Mouse (Mus musculus): ENCODE measurements around the gene Bpifa6. TPM values are rescaled to one million over a fixed set of nuclear protein-coding genes. Genes with fewer than 3 reads are reported as not detected.

Gene Bpifa6
- polyA plus RNA-seq (2016; fragmentation: Nextera tagmentation; extraction: Ambion mirVana): not detected in 2 replicates

- no peak within 1 kb of the TSS for H3K4me3 ChIP-seq
- H3K36me3 ChIP-seq: no peaks in the 10 kb centered on the region
- WGBS: 90% methylated on average over 5 of the region's 5 CpGs
- no peak within 1 kb of the TSS for H3K27ac ChIP-seq (replicated peaks)
- no peaks in the 10 kb centered on the region for H3K27me3 ChIP-seq (ENCODE audit: low read depth, poor library complexity, severe bottlenecking)
- no peaks in the 10 kb centered on the region for H3K4me1 ChIP-seq
- no peaks in the 10 kb centered on the region for H3K9me3 ChIP-seq (replicated peaks)
- DNase-seq (ENCODE audit: low spot score): no peak
Measured at GRCm38 (mm10) chr2:153974582-153974981, at the start of gene Bpifa6. TSS of gene Bpifa6 (plus strand) at chr2:153974945.

- WGBS: 49% methylated on average over 3 of the region's 3 CpGs
- Histone ChIP-seq H3K27me3 (ENCODE audit: low read depth, poor library complexity, severe bottlenecking) (no peaks in the 10 kb centered on the region), H3K36me3 (no peaks in the 10 kb centered on the region), H3K4me3 (no peak overlapping the region), H3K4me1 (peaks cover 18% of the 10 kb centered on the region), H3K27ac (replicated peaks) (no peak overlapping the region), H3K9me3 (replicated peaks) (no peaks in the 10 kb centered on the region)
- DNase-seq (ENCODE audit: low spot score): peak; percentile 69
Measured at GRCm38 (mm10) chr2:153929871-153930413, 44.8 kb upstream of the Bpifa6 start.

GRCm38 (mm10) chr2:153931125-153931524, 43.6 kb upstream of the Bpifa6 start:
- Histone ChIP-seq H3K27ac (replicated peaks) (peak overlapping the region; percentile 33; the same call in 1 of the 2 replicates), H3K4me1 (peaks cover 18% of the 10 kb centered on the region), H3K27me3 (ENCODE audit: low read depth, poor library complexity, severe bottlenecking) (no peaks in the 10 kb centered on the region), H3K9me3 (replicated peaks) (no peaks in the 10 kb centered on the region), H3K4me3 (no peak overlapping the region), H3K36me3 (no peaks in the 10 kb centered on the region)
- WGBS: 65% methylated on average over 6 of the region's 6 CpGs
- no peak for DNase-seq (ENCODE audit: low spot score)

- Histone ChIP-seq H3K9me3 (replicated peaks) (no peaks in the 10 kb centered on the region), H3K36me3 (no peaks in the 10 kb centered on the region), H3K4me1 (peaks cover 14% of the 10 kb centered on the region), H3K4me3 (no peak overlapping the region), H3K27ac (replicated peaks) (no peak overlapping the region), H3K27me3 (ENCODE audit: low read depth, poor library complexity, severe bottlenecking) (no peaks in the 10 kb centered on the region)
- WGBS: 83% methylated on average over 6 of the region's 6 CpGs
- no peak for DNase-seq (ENCODE audit: low spot score)
Measured at GRCm38 (mm10) chr2:153933311-153933710, 41.4 kb upstream of the Bpifa6 start.

- Histone ChIP-seq H3K36me3 (no peaks in the 10 kb centered on the region), H3K4me1 (peaks cover 12% of the 10 kb centered on the region), H3K27me3 (ENCODE audit: low read depth, poor library complexity, severe bottlenecking) (no peaks in the 10 kb centered on the region), H3K27ac (replicated peaks) (no peak overlapping the region), H3K4me3 (no peak overlapping the region), H3K9me3 (replicated peaks) (no peaks in the 10 kb centered on the region)
- DNase-seq (ENCODE audit: low spot score): no peak
- 85% methylated on average over 6 of the region's 6 CpGs for WGBS
Measured at GRCm38 (mm10) chr2:153935348-153935747, 39.4 kb upstream of the Bpifa6 start.

- Histone ChIP-seq H3K27me3 (ENCODE audit: low read depth, poor library complexity, severe bottlenecking) (no peaks in the 10 kb centered on the region), H3K27ac (replicated peaks) (no peak within 1 kb of the TSS), H3K36me3 (no peaks in the 10 kb centered on the region), H3K9me3 (replicated peaks) (no peaks in the 10 kb centered on the region), H3K4me3 (no peak within 1 kb of the TSS), H3K4me1 (no peaks in the 10 kb centered on the region)
- DNase-seq (ENCODE audit: low spot score): no peak
- WGBS: 91% methylated on average over 5 of the region's 5 CpGs
Measured at GRCm38 (mm10) chr2:153937843-153938242, 36.9 kb upstream of the Bpifa6 start, which contains the start of gene Bpifb4. TSS of gene Bpifb4 (plus strand) at chr2:153938212.

GRCm38 (mm10) chr2:153943537-153943936, 31.2 kb upstream of the Bpifa6 start:
- no peak overlapping the region for H3K27ac ChIP-seq (replicated peaks)
- peaks cover 7% of the 10 kb centered on the region for H3K4me1 ChIP-seq
- H3K9me3 ChIP-seq (replicated peaks): no peaks in the 10 kb centered on the region
- H3K36me3 ChIP-seq: no peaks in the 10 kb centered on the region
- WGBS: 39% methylated on average over 3 of the region's 3 CpGs
- no peak overlapping the region for H3K4me3 ChIP-seq
- DNase-seq (ENCODE audit: low spot score): peak; percentile 54
- H3K27me3 ChIP-seq (ENCODE audit: low read depth, poor library complexity, severe bottlenecking): no peaks in the 10 kb centered on the region

GRCm38 (mm10) chr2:153944567-153944966, 30.2 kb upstream of the Bpifa6 start:
- H3K9me3 ChIP-seq (replicated peaks): no peaks in the 10 kb centered on the region
- peaks cover 7% of the 10 kb centered on the region for H3K4me1 ChIP-seq
- 91% methylated on average over 8 of the region's 8 CpGs for WGBS
- H3K27ac ChIP-seq (replicated peaks): no peak overlapping the region
- no peak for DNase-seq (ENCODE audit: low spot score)
- no peak overlapping the region for H3K4me3 ChIP-seq
- no peaks in the 10 kb centered on the region for H3K36me3 ChIP-seq
- H3K27me3 ChIP-seq (ENCODE audit: low read depth, poor library complexity, severe bottlenecking): no peaks in the 10 kb centered on the region

- Histone ChIP-seq H3K4me3 (no peak overlapping the region), H3K9me3 (replicated peaks) (no peaks in the 10 kb centered on the region)
- WGBS: 26% methylated on average over 6 of the region's 6 CpGs
Measured at GRCm38 (mm10) chr2:153952897-153953296, 21.8 kb upstream of the Bpifa6 start.

GRCm38 (mm10) chr2:153953836-153954235, 20.9 kb upstream of the Bpifa6 start:
- Histone ChIP-seq H3K9me3 (replicated peaks) (no peaks in the 10 kb centered on the region), H3K27me3 (ENCODE audit: low read depth, poor library complexity, severe bottlenecking) (no peaks in the 10 kb centered on the region), H3K4me1 (0 out of 2 replicates have a peak, but pooled peaks cover 4% of the 10 kb centered on the region), H3K27ac (replicated peaks) (no peak overlapping the region), H3K4me3 (peak overlapping the region; percentile 28), H3K36me3 (no peaks in the 10 kb centered on the region)
- peak; percentile 75 for DNase-seq (ENCODE audit: low spot score)
- WGBS: 8% methylated on average over 6 of the region's 6 CpGs

More at GRCm38 (mm10) chr2:153952897-153953296, 21.8 kb upstream of the Bpifa6 start:
- Histone ChIP-seq H3K27me3 (ENCODE audit: low read depth, poor library complexity, severe bottlenecking) (no peaks in the 10 kb centered on the region), H3K4me1 (0 out of 2 replicates have a peak, but pooled peaks cover 4% of the 10 kb centered on the region), H3K27ac (replicated peaks) (no peak overlapping the region), H3K36me3 (no peaks in the 10 kb centered on the region)
- DNase-seq (ENCODE audit: low spot score): peak; percentile 67

GRCm38 (mm10) chr2:153962821-153963331, 11.9 kb upstream of the Bpifa6 start:
- Histone ChIP-seq H3K4me3 (no peak overlapping the region), H3K4me1 (no peaks in the 10 kb centered on the region), H3K36me3 (no peaks in the 10 kb centered on the region), H3K27me3 (ENCODE audit: low read depth, poor library complexity, severe bottlenecking) (no peaks in the 10 kb centered on the region), H3K9me3 (replicated peaks) (no peaks in the 10 kb centered on the region), H3K27ac (replicated peaks) (no peak overlapping the region)
- DNase-seq (ENCODE audit: low spot score): no peak
- WGBS: 84% methylated on average over 4 of the region's 4 CpGs

- no peaks in the 10 kb centered on the region for H3K4me1 ChIP-seq
- H3K27ac ChIP-seq (replicated peaks): no peak overlapping the region
- H3K9me3 ChIP-seq (replicated peaks): no peaks in the 10 kb centered on the region
- no peaks in the 10 kb centered on the region for H3K27me3 ChIP-seq (ENCODE audit: low read depth, poor library complexity, severe bottlenecking)
- no peak for DNase-seq (ENCODE audit: low spot score)
- no peak overlapping the region for H3K4me3 ChIP-seq
- 100% methylated on average over 1 of the region's 1 CpGs for WGBS
- H3K36me3 ChIP-seq: no peaks in the 10 kb centered on the region
Measured at GRCm38 (mm10) chr2:153963334-153963733, 11.4 kb upstream of the Bpifa6 start.

GRCm38 (mm10) chr2:153970221-153970620, 4.5 kb upstream of the Bpifa6 start:
- no peak overlapping the region for H3K4me3 ChIP-seq
- H3K36me3 ChIP-seq: no peaks in the 10 kb centered on the region
- H3K27ac ChIP-seq (replicated peaks): no peak overlapping the region
- no peaks in the 10 kb centered on the region for H3K4me1 ChIP-seq
- WGBS: 74% methylated on average over 5 of the region's 5 CpGs
- no peaks in the 10 kb centered on the region for H3K27me3 ChIP-seq (ENCODE audit: low read depth, poor library complexity, severe bottlenecking)
- DNase-seq (ENCODE audit: low spot score): no peak
- H3K9me3 ChIP-seq (replicated peaks): no peaks in the 10 kb centered on the region
